Mouse (Mus musculus) spleen, adult 2 months (tissue): ENCODE measurements around the gene Setd1b.

ENCODE experiments used
- CTCF ChIP-seq: fragments of 200-500 bp; IDR thresholded peaks from 2 replicates; pipeline ENCODE4 v1.5.1; 2011; ENCODE audit warnings: mild to moderate bottlenecking, inconsistent platforms; ENCODE audit not compliant: insufficient read depth, insufficient read length, insufficient replicate concordance; ENCODE audit errors: extremely low read depth
- POLR2A ChIP-seq: fragments of 200-500 bp; IDR thresholded peaks from 2 replicates; pipeline ENCODE4 v1.6.1; 2011; ENCODE audit warnings: low read depth, low read length, inconsistent platforms

DNA sequence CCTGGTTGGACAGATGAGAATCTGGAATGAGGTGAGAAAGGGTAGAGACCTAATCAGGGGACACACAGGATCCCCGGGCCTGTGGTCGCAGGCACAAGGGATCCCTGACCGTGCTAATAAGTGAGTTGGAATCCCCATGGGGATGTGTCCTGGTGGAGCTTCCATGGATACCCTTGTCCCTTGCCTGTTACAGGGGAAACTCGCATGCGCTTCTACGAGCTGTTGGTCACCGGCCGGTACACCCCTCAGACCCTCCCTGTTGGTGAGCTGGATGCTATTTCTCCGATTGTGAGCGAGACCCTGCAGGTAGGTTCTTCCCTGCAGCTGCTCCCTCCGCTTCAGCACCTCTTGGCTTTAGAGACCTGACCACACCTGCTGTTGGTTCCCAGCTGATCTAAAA is 4.4 kb downstream of the Setd1b start:
- TF ChIP-seq CTCF: no peak
- TF ChIP-seq POLR2A: no peak
